Mouse (Mus musculus): ENCODE results near the gene Tnpo3. TPM values are rescaled to one million over a fixed set of nuclear protein-coding genes. Genes with fewer than 3 reads are reported as not detected.

Tnpo3 gene
- total RNA-seq, 2 experiments from 2014 or later, result 62.5 to 72.4 TPM

DNA sequence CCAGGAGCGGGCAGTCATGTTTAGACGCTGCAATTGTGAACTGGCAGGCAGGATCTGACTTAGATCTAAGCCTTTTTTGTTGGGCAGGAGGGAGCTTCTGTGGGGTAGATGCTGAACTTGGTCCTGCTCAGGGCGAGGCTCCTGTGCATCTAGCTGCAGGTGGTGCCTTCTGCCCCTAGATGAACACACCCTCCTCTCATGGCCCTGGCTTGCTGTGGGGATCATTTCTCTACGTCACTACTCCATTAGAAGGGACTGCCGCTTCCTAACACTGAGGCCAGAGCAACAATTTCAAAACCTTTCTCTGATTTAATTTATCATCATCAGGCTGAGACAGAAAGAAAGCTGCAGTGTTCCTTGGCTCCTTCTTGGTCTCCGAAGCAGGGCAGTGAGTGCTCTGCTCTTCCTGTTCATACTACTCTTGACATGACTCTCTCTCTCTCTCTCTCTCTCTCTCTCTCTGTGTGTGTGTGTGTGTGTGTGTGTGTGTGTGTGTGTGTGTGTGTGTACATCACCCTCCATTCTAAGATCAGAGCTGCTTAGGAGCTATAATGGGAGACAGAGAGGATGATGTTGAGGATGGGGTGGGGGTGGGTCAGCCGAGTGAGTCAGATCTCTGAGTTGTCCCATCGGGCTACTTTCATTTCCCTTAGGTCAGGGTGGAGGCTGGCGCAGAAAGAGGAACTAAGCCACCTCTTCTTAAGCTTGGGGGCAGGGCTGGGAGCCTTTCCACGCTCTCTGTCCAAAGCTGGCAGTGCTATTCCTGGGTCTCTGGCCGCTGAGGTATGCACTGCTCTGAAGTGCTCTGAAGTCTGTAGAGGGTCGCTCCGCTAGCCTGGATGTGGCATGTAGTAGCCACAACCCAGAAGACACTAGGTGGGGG lies 80.9 kb downstream of the Tnpo3 start:
- no peak for DNase-seq (ENCODE audit: extremely low spot score in 1 of 2, low spot score in 1 of 2)

DNA sequence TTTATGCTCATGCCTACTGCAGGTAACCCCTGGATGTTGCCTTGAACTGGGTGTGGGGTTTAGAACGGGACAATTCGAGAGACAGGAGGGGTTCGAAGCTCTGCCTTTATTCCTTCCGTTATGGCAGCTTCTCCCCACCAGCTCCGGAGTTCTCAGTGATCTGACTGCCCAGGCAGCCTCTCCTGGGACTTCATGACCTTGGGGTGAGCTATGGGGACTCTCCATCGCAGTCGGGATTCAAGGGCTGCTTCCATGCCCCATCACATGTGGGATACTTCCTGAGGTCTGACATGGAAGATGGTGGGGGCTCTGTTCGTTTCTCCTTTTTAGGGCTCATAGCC lies 81.6 kb downstream of the Tnpo3 start:
- DNase-seq (ENCODE audit: extremely low spot score in 1 of 2, low spot score in 1 of 2), result no peak

DNA sequence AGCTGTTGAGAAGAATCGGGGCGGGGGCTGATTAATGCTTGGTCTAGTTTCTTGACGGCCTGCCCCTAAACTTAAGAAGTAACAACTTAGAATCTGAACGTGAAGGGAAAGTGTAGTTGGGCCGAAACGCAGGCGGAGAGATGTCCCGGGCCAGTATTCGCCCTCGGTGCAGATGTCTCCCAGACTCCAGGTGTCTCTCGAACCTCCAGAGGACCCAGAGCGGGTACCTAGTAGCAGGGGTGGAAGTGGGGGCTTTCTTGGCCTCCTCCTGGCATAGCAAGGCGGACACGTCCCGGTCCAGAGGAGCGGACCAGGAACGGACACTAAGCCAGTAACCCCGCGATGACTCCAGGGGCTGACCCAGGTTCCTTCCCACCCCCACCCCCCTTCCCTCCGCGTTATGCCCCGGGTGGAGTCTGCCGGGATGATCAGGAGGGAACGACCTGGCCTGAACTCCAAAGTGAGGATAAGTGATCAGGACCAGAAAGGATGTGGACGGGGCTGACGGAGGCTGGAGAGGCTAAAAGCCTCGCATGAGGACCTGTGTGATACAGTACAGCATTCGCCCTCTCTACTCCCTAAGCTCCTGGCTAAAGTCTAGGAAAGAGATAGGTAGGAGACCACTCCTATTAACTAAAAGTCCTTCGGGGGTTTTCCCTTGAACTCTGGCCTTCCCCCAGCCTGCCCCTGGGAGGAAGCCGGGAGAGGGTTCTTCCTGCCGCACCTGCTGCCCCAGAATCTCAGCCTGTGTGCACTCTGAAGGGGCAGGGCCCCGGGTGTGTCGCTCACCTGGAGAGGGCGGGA lies 82.1 kb downstream of the Tnpo3 start:
- no peak for DNase-seq (ENCODE audit: extremely low spot score in 1 of 2, low spot score in 1 of 2)

DNA sequence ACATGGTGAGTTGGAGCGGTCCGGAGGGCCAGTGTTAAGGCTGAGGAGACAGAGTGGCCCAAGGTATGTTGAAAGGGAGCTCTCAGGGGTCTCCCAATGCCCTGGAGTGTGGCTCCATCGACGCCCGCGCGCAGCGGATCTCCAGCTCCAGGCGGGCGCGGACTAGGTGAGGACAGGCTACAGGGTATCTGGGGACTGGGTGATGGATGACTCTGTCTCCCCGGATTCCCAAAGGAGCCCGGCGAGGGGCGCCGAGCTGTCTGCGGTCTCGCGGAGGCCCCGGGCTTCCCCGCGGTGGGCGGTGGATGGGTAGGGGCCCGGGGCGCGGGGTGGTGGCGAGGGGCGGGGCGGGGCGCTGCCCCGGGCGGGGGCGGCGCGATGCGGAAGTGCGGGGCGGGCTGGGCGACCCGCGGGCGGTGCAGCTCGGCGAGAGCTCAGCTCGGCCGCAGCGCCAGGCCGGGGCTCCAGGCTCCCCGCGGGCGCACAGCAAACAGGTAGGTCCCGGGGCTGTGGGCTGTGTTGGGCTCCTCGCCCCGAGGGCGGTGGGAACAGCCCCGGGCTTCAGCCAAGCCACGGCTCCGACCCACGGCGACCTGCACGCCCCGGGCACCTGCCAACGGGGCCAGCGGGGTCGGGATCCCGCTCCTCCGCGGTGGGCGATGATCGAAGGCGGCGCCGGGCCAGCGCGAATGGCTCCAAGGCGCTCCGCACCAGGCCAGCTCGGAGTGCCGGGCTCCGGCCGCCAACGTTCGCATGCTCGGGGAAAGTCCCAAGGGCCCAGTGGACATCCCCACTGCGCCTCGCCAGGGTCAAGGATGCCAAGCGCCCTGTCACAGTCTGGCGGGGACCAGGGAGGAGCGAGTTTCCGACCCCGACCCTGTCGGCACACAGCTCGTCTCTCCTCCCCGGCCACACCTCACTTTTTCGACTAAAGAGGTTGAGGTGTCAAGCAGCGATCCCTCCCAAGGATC lies 83.1 kb downstream of the Tnpo3 start, which contains the start of gene Irf5:
Gene Irf5 (plus strand): TSS at position 345 of the 971 bp plus-strand sequence.
- no peak for DNase-seq (ENCODE audit: extremely low spot score in 1 of 2, low spot score in 1 of 2)

DNA sequence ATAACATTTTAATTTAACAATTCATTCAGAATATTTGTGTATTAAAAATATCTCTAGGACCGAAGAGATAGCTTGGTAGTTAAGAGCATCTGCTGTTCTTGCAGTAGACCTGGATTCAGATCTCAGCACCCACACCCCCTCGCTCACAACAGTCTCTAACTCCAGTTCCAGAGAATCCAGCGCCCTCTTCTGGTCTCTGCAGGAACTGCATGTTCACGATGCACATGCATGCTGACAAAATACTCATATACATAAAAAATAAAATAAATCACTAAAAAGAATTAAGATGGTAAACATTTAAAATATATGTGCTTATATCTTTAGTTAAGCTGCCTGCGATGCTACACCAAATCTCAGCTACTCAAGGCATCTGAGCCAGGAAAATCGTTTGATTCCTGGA lies 84.4 kb downstream of the Tnpo3 start:
- DNase-seq (ENCODE audit: extremely low spot score in 1 of 2, low spot score in 1 of 2), result no peak

DNA sequence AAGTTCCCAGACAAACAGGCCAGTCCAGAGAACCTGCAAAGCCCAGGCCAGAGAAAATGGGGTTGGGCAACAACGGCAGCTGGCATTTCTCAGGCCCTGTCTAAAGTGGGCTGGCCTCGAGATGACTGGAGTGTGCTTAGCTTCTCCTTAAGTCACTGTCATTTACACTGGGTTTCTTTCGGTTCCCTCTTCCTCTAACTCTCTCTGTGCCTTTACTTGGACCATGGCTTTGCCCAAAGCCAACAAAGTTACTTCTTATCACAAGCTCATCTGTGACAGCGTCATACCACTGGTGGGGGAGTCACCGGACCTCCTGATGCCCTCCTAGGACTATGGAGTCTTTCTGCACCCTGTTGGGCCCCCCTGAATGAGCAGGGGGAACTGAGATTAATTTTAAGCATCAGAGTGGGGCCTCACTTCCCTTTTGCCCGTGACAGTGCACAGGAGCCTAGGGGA lies 85.6 kb downstream of the Tnpo3 start:
- no peak for DNase-seq (ENCODE audit: extremely low spot score in 1 of 2, low spot score in 1 of 2)

DNA sequence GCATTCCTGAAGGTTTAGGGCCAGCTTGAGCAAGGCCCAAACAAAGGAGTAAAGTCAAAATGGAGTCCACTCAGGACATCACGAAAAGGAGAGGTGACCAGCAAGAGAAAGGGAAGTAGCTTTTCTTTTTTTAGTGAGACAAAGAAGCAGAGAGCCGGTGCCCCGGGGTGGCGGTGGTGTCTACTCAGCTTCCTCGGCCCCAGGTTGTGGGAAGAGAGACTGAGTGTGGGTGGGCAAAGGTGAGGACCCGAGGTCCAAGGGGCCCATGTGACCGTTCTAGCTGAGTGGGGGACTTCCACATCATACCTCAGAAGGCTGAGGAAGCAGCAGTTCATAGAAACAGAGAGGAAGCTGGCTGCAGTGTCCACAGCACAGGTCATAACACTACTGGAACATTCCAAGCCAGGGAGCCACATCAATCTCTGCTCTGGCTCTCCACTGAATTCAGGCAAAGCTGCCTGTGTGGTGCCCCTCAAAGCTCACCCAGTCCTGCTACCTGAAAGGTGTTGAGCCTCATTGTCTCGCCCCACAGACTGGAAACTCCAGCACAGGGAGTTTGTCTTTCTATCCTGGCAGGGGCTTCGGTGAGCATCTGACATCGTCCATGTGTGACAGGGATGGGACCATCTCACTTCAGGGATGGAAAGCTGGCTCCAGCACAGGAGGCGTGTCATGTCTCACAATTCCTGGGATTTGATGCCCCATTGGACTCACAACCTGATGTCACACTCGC lies 86.2 kb downstream of the Tnpo3 start:
- DNase-seq (ENCODE audit: extremely low spot score in 1 of 2, low spot score in 1 of 2), result no peak

DNA sequence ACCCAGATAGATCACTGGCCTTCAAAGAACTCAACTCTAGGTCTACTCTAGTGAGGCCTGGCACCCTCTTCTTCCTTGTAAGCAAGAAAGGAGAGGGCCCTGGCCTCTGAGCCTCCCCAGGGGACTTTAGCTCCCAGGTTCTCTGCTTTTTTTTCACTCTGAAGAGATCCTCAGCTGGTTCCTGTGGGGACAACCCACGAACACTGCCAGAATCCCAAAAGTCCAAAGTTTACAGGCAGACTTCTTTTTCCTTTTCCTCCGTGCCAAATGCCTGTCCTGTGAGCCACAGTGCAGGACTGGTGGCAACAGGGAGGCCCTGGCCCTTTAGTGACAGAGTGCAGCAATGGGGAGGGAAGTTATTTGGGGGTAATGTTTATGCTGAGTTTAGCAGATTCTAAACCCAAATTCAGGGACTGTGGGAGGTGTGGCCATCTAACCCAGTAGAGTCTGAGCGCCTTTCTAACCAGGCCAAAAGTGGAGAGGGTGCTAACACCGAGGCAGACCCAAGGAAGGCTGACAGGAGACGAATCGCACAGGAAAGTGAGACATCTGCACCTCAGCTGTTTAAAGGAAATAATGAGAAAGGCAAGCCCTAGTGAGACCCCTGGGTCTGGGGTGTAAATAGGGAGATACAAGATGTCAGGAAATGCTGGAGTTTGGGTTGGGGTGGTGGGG lies 86.9 kb downstream of the Tnpo3 start:
- DNase-seq (ENCODE audit: extremely low spot score in 1 of 2, low spot score in 1 of 2), result no peak

DNA sequence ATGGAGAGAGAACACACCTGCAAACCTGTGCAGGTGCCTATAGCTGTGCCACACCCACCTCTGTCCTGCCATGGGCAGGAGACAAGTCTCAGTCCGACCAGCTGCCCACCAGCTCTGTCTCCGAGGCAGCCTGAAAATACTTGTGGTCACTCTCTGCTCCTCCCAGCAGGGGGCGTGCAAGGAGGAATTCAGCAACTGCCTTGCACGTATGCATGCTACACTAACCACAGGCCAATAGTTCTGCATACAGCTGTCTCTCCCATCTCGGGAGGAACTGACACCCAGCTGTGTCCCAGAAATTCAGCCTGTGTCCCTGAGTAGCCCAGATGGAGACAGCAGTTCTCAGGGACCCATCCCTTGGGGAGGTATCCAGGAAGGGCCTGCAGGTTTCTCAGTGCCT lies 92.5 kb downstream of the Tnpo3 start:
- DNase-seq (ENCODE audit: extremely low spot score in 1 of 2, low spot score in 1 of 2), result peak; percentile 44 to 72

DNA sequence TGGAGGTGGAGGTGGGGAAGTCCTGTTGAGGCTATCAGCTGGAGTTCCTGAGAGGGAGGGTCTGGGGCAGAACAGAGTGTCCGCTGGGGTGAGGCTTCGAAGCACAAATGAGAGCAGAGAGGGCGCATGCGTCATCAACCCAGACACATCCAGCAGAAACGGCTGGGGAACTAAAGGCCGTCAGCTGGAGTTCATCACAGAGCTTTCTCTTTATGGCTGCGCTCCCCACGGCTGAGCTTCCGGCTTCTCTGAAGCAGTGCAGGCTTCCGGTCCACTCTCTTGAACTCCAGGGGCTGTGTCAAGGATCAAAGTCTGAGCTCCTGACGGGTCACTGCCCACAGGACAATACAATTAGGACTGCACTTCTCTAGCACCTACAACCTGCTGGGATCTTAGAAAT lies 96.4 kb downstream of the Tnpo3 start:
- no peak for DNase-seq (ENCODE audit: extremely low spot score in 1 of 2, low spot score in 1 of 2)

DNA sequence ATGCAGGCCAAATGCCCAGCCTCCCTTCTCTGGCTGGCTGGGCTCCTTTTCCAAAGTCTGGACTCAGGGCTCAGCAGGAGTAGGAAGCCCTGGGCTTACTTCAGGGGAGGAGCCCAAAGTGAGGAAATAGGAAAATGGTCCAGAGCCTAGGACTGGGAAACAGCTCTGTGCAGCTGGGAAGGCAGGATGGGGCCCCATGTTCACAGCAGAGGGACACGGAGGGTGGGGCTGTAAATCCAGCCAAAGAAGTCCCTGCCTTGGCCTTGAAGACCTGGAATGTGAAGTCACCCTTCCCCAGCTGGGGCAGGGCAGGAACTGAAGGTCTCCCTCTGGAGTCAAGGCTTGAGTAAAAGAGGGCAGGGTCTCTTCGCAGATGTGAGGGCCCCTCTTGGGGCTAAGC lies 100.6 kb downstream of the Tnpo3 start:
- no peak for DNase-seq (ENCODE audit: extremely low spot score in 1 of 2, low spot score in 1 of 2)

DNA sequence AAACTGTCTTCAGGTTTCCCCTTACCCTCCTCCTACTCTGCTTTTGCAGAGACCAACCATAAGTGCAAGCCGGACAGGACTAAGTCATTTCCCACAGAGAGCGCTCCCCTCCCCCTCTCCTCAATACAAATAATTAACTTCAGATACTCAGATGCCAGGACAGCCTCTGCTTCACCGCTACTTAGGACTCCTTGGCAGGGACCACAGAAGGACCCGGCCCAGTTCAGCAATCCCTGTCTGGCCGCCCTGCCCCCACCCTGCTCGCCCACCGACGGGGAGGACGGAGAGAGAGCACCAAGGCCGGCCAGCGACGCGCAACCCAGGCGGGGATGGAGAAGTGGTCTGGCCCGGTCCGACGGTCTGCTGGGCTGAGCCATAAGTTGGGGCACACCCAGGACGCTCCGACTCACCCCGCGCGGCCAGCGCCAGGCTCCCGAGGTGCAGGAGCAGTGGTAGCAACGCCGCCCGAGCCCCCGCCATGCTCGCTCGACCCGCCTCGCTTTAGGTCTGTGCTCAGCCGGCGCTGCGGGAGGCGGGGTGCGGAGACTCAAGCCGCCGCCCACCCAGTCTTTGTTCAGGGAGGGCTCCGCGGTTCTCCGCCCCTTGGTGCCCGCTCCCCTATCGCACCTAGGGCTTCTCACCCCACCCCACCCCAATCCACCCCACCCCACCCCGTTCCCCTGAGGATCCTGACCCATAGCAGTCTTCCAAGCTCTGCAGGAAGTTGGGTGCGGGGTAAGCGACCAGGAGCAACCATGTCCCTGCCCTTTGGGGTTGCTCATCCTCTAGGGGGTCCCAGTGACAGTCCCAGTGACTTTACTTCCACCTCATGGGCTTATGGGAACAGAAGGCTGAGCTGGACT lies 102.0 kb downstream of the Tnpo3 start, which contains the start of gene Kcp:
Gene Kcp (minus strand): TSS at position 506 of the 863 bp plus-strand sequence.
- no peak for DNase-seq (ENCODE audit: extremely low spot score in 1 of 2, low spot score in 1 of 2)

DNA sequence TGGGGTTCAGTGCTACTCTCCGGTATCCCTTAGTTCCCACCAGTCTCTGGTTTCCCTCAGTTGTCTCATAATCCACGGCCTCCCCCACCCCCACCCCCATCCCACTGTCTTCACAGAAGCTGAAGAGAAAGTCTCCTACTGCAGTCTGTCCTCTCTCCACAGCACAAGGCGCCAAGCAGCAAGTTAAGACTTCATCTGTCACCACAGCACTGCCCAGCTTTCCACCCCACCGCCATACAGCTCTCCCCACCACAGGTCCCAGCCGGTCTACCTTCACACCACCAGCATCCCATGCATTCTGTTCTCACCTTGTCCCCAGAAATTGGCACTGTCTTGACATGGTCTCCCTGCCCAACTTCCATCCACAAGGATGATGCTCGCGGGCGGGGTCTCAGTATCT lies 102.9 kb downstream of the Tnpo3 start:
- no peak for DNase-seq (ENCODE audit: extremely low spot score in 1 of 2, low spot score in 1 of 2)

DNA sequence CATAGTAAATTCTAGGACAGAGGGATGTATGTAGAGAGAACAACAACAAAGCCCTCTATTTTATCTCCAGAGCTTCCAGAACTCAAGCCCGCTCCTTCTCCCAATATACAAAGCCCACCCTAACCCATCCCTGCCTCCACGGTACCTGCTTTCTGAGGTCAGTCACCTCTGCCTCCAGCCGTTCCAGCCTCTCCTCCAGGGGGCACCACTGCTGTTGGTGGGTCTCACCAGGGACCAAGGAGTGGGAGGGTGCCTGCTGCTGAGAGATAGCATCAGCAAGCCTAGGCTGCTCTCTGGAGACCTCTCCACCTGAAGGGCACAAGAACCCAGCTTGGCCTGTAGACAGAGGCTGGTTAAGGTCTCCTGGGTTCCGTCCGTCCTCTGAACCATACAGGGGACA lies 104.2 kb downstream of the Tnpo3 start:
- no peak for DNase-seq (ENCODE audit: extremely low spot score in 1 of 2, low spot score in 1 of 2)

DNA sequence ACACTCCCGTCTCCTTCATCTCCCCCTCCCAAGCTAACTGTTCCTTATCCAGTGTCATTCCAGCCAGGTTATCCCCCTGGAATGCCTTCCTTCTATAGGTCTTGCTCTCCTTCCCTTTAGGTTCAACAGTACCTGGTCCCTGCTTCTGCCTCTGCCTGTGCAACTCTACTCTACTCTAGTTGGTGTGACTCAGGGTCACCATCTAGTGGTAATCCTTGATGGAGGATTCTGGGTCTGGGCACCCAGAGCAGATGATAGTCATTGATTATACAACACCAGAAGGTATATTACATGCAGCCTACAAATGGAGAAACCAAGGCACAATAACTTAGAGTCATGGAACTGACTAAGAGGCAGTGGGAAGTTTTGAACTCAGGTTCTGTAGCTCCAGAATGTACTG lies 108.1 kb downstream of the Tnpo3 start:
- DNase-seq (ENCODE audit: extremely low spot score in 1 of 2, low spot score in 1 of 2), result no peak

DNA sequence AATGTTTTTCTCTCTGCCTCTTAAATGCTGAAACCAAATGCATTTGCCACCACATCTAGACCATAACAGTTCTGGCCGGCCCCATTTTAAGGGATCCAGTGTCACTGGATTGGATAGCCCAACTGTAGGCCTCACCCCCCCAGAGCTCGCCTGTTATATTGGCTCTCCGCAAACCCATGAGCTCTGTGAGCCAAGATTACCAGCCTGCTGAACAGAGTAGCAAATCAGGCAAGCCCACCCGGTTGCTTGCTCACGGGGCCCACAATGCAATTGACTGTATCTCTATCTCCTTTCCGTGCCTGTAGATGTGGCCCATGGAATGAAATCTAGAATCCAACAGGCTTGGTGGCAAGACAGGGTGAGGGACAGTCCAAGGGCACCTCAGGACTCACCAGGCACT lies 108.9 kb downstream of the Tnpo3 start:
- DNase-seq (ENCODE audit: extremely low spot score in 1 of 2, low spot score in 1 of 2), result no peak

DNA sequence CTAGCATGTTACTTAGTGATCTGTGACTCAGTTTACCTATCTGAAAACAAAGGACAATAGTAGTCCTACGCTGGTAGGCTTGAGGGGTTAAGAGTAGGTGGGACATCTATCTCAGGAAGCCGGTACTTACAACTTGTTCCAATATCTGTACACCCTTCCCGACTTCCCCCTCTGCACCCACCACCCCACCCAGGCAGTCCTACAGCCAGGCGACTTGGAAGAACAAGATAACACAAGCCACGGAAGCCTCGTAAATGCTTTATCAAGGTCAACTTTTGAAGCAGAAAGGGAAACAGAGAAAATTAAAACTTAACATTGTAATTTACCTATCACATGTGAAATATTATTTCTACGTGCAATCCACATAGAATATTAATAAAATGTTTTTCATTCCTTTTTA lies 109.5 kb downstream of the Tnpo3 start:
- no peak for DNase-seq (ENCODE audit: extremely low spot score in 1 of 2, low spot score in 1 of 2)

DNA sequence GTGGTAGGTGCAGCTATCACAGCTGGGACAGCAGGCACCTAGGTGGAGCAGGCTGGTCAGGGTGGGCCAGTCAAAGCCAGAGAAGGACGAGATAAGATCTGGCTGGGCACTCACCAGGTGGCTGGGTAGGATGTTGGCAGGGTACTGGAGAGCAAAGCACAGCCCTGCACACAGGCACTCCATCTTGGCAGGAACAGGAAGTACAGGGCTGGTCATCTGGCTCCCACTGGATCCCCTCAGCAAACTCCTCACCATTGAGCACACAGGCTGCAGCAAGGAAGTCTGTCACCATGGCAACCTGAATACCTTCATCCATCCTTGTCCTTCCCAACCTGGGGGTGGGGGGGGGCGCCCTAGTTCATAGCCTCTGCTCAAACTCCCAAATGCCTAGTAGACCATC lies 111.9 kb downstream of the Tnpo3 start:
- no peak for DNase-seq (ENCODE audit: extremely low spot score in 1 of 2, low spot score in 1 of 2)

All from layer of hippocampus, postnatal 25 days (tissue).